Mouse (Mus musculus) olfactory bulb, adult 2 months (tissue): ENCODE results near the gene Serinc3. TPM values are rescaled to one million over a fixed set of nuclear protein-coding genes. Genes with fewer than 3 reads are reported as not detected.

Source experiments
- H3K27ac ChIP-seq: fragments of 200-500 bp; 2 replicates; pipeline ENCODE4 v1.5.1; 2012; ENCODE audit warnings: low read depth, low read length; ENCODE audit not compliant: insufficient read depth
- H3K4me1 ChIP-seq: fragments of 200-500 bp; 2 replicates; pipeline ENCODE4 v1.6.1; 2012; ENCODE audit warnings: low read length; ENCODE audit not compliant: control insufficient read depth, insufficient read depth
- H3K4me3 ChIP-seq: fragments of 200-500 bp; 2 replicates; pipeline ENCODE4 v1.5.1; 2012; ENCODE audit warnings: mild to moderate bottlenecking, low read depth, low read length, moderate library complexity; ENCODE audit not compliant: insufficient read depth
- CTCF ChIP-seq: fragments of 200-500 bp; IDR thresholded peaks from 2 replicates; pipeline ENCODE4 v1.5.1; 2012; ENCODE audit warnings: low read depth, mild to moderate bottlenecking, low read length, moderate library complexity; ENCODE audit not compliant: insufficient read depth
- POLR2A ChIP-seq: fragments of 200-500 bp; IDR thresholded peaks from 2 replicates; pipeline ENCODE4 v1.6.1; 2012; ENCODE audit warnings: mild to moderate bottlenecking, low read depth, low read length, moderate library complexity; ENCODE audit not compliant: insufficient read depth
- WGBS: fragments of 180-500 bp; shearing (Covaris S2); methylation state at CpG from one replicate; pipeline ENCODE4 v1.1.7; 2018; 5-methylcytosine and 5-hydroxymethylcytosine counted together
- polyA plus RNA-seq: library from polyadenylated mRNA; stranded (reverse); fragments of >200 nt; gene quantifications from 2 replicates; pipeline ENCODE4 v1.2.4, GENCODE M21; 2012; ENCODE audit warnings: low replicate concordance; ENCODE audit not compliant: missing spikeins, insufficient read depth, insufficient read length

Serinc3 gene
- polyA plus RNA-seq, 1 experiment, result 82.6 TPM

GRCm38 (mm10) chr2:163580069-163580945 is 64.6 kb downstream of the Serinc3 start:
- WGBS, result 84% methylated on average over 13 of the region's 13 CpGs
- TF ChIP-seq CTCF, result no peak
- no peak for TF ChIP-seq POLR2A
- no peak overlapping the region for H3K27ac ChIP-seq

GRCm38 (mm10) chr2:163577986-163578385 is 66.9 kb downstream of the Serinc3 start:
- Histone ChIP-seq H3K4me3 (no peak overlapping the region), H3K4me1 (no peaks in the 10 kb centered on the region), H3K27ac (no peak overlapping the region)
- TF ChIP-seq POLR2A (no peak), CTCF (no peak)
- WGBS, result 64% methylated on average over 2 of the region's 2 CpGs

More at GRCm38 (mm10) chr2:163580069-163580945, 64.6 kb downstream of the Serinc3 start:
- no peak overlapping the region for H3K4me3 ChIP-seq
- no peaks in the 10 kb centered on the region for H3K4me1 ChIP-seq

GRCm38 (mm10) chr2:163575248-163575647 is 69.7 kb downstream of the Serinc3 start:
- Histone ChIP-seq H3K27ac (no peak overlapping the region), H3K4me3 (no peak overlapping the region), H3K4me1 (no peaks in the 10 kb centered on the region)
- TF ChIP-seq CTCF (no peak), POLR2A (no peak)
- 52% methylated on average over 11 of the region's 11 CpGs for WGBS

GRCm38 (mm10) chr2:163574321-163574720 is 70.6 kb downstream of the Serinc3 start:
- no peak overlapping the region for H3K4me3 ChIP-seq
- H3K27ac ChIP-seq, result no peak overlapping the region
- no peak for TF ChIP-seq CTCF
- no peak for TF ChIP-seq POLR2A
- H3K4me1 ChIP-seq, result no peaks in the 10 kb centered on the region
- WGBS, result 87% methylated on average over 3 of the region's 3 CpGs

Other genes starting within 250 kb of the Serinc3 start
- gene Jph2, start 247.1 kb downstream of the Serinc3 start, polyA plus RNA-seq, result not detected in 2 replicates
- not detected in 2 replicates for gene Oser1, start 220.4 kb downstream of the Serinc3 start, polyA plus RNA-seq
- not detected in 2 replicates for gene Gdap1l1, start 206.7 kb downstream of the Serinc3 start, polyA plus RNA-seq
- gene Fitm2, start 172.5 kb downstream of the Serinc3 start, polyA plus RNA-seq, result not detected in 2 replicates
- gene R3hdml, start 152.8 kb downstream of the Serinc3 start, polyA plus RNA-seq, result not detected in 2 replicates
- gene Hnf4a, start 138.3 kb downstream of the Serinc3 start, polyA plus RNA-seq, result not detected in 2 replicates
- gene Ttpal, start 42.8 kb downstream of the Serinc3 start, polyA plus RNA-seq, result not detected in 2 replicates
- not detected in 2 replicates for gene Pkig, start 13.3 kb upstream of the Serinc3 start, polyA plus RNA-seq
- gene Ada, start 105.1 kb upstream of the Serinc3 start, polyA plus RNA-seq, result not detected in 2 replicates
- not detected in 2 replicates for gene Ccn5, start 175.7 kb upstream of the Serinc3 start, polyA plus RNA-seq
- gene Kcnk15, start 208.5 kb upstream of the Serinc3 start, polyA plus RNA-seq, result not detected in 2 replicates